Mouse (Mus musculus) MEL-GATA-1-ER (cell line): ENCODE measurements around the gene Chd2.
A peak's percentile ranks its signal among the peaks of the same experiment; 100 is the strongest.
"Not testable (repeated sequence)": the region's sequence is repeated elsewhere in the genome, so short reads cannot be mapped to it uniquely, and the experiment has no call there.

Source experiments
- DNase-seq: peaks from one replicate; pipeline ENCODE4 v3.0.0-alpha.2; 2012; ENCODE audit warnings: low read depth; ENCODE audit errors: extremely low read depth

Chd2 gene

GRCm38 (mm10) chr7:73541412-73542130 lies at the start of gene Chd2:
TSS of gene Chd2 (minus strand) at chr7:73541830.
- no peak for DNase-seq

- DNase-seq, result no peak
These were observed 49.1 kb upstream of the Chd2 start for GRCm38 (mm10) chr7:73590757-73591156.

GRCm38 (mm10) chr7:73589208-73589771 lies 47.7 kb upstream of the Chd2 start:
- DNase-seq, result no peak

- no peak for DNase-seq
These were observed 46.8 kb upstream of the Chd2 start for GRCm38 (mm10) chr7:73588351-73588906.

- DNase-seq, result no peak
These were observed 45.1 kb upstream of the Chd2 start for GRCm38 (mm10) chr7:73586717-73587116.

- no peak for DNase-seq
These were observed 44.6 kb upstream of the Chd2 start for GRCm38 (mm10) chr7:73586206-73586605.

GRCm38 (mm10) chr7:73585114-73586032 lies 43.7 kb upstream of the Chd2 start:
- no peak for DNase-seq

GRCm38 (mm10) chr7:73584009-73584995 lies 42.7 kb upstream of the Chd2 start:
- peak; percentile 79 for DNase-seq

GRCm38 (mm10) chr7:73583400-73583799 lies 41.8 kb upstream of the Chd2 start:
- no peak for DNase-seq

- DNase-seq, result no peak
These were observed 40.3 kb upstream of the Chd2 start for GRCm38 (mm10) chr7:73581836-73582375.

- DNase-seq, result no peak
These were observed 37.6 kb upstream of the Chd2 start for GRCm38 (mm10) chr7:73579072-73579731.

GRCm38 (mm10) chr7:73577888-73578421 lies 36.3 kb upstream of the Chd2 start:
- no peak for DNase-seq

GRCm38 (mm10) chr7:73576101-73576936 lies 34.7 kb upstream of the Chd2 start:
- no peak for DNase-seq

GRCm38 (mm10) chr7:73575257-73575656 lies 33.6 kb upstream of the Chd2 start:
- DNase-seq, result no peak

- not testable (repeated sequence) for DNase-seq
These were observed 33.0 kb upstream of the Chd2 start for GRCm38 (mm10) chr7:73574673-73575072.

GRCm38 (mm10) chr7:73572571-73572970 lies 30.9 kb upstream of the Chd2 start:
- DNase-seq, result no peak

GRCm38 (mm10) chr7:73568801-73569403 lies 27.3 kb upstream of the Chd2 start:
- no peak for DNase-seq

GRCm38 (mm10) chr7:73567754-73568161 lies 26.1 kb upstream of the Chd2 start:
- DNase-seq, result no peak
